Mouse (Mus musculus): ENCODE data around the gene Slc5a5. TPM values are rescaled to one million over a fixed set of nuclear protein-coding genes. Genes with fewer than 3 reads are reported as not detected.

The Slc5a5 gene
- total and polyA plus RNA-seq, 3 experiments: 0.28 TPM; not detected in 2

GRCm38 (mm10) chr8:70850947-70851346 is 41.6 kb downstream of the Slc5a5 start:
- Histone ChIP-seq H3K9me3 (replicated peaks) (no peaks in the 10 kb centered on the region), H3K36me3 (replicated peaks) (no peaks in the 10 kb centered on the region), H3K4me3 (ENCODE audit: low read depth, low read length) (no peak overlapping the region), H3K27me3 (ENCODE audit: insufficient read depth, low read length) (peaks cover 87% of the 10 kb centered on the region), H3K4me1 (ENCODE audit: insufficient read depth, low read depth, low read length) (peaks cover 36% of the 10 kb centered on the region)
- DNase-seq (ENCODE audit: low spot score) (no peak), ATAC-seq (ENCODE audit: extremely low read depth, insufficient number of reproducible peaks, low FRiP score, poor library complexity, severe bottlenecking) (no peak)
- no peak for TF ChIP-seq GATA2 (IDR thresholded peaks at IDR 0.05; ENCODE audit: borderline replicate concordance, low read depth, low read length)
- TF ChIP-seq POLR2AphosphoS5 (IDR thresholded peaks at IDR 0.05; ENCODE audit: insufficient replicate concordance, low read depth, low read length): no peak
- no peak for TF ChIP-seq GATA1 (IDR thresholded peaks at IDR 0.05; ENCODE audit: borderline replicate concordance, low read length)
- TF ChIP-seq CTCF (IDR thresholded peaks at IDR 0.05; ENCODE audit: low read depth, low read length): no peak
- TF ChIP-seq TAL1 (conservative IDR thresholded peaks at IDR 0.05; ENCODE audit: low read depth, low read length): no peak

GRCm38 (mm10) chr8:70850132-70850845 is 42.3 kb downstream of the Slc5a5 start:
- Histone ChIP-seq H3K36me3 (replicated peaks) (no peaks in the 10 kb centered on the region), H3K4me3 (ENCODE audit: low read depth, low read length) (no peak overlapping the region), H3K27me3 (ENCODE audit: insufficient read depth, low read length) (peaks cover 82% of the 10 kb centered on the region), H3K4me1 (ENCODE audit: insufficient read depth, low read depth, low read length) (peaks cover 36% of the 10 kb centered on the region), H3K9me3 (replicated peaks) (no peaks in the 10 kb centered on the region)
- no peak for TF ChIP-seq GATA2 (IDR thresholded peaks at IDR 0.05; ENCODE audit: borderline replicate concordance, low read depth, low read length)
- TF ChIP-seq CTCF (IDR thresholded peaks at IDR 0.05; ENCODE audit: low read depth, low read length): no peak
- TF ChIP-seq TAL1 (conservative IDR thresholded peaks at IDR 0.05; ENCODE audit: low read depth, low read length): no peak
- no peak for TF ChIP-seq GATA1 (IDR thresholded peaks at IDR 0.05; ENCODE audit: borderline replicate concordance, low read length)
- no peak for TF ChIP-seq POLR2AphosphoS5 (IDR thresholded peaks at IDR 0.05; ENCODE audit: insufficient replicate concordance, low read depth, low read length)
- ATAC-seq (ENCODE audit: extremely low read depth, insufficient number of reproducible peaks, low FRiP score, poor library complexity, severe bottlenecking) (no peak), DNase-seq (ENCODE audit: low spot score) (no peak)

GRCm38 (mm10) chr8:70849333-70849990 is 43.1 kb downstream of the Slc5a5 start:
- peaks cover 38% of the 10 kb centered on the region for H3K4me1 ChIP-seq (ENCODE audit: insufficient read depth, low read depth, low read length)
- no peak for ATAC-seq (ENCODE audit: extremely low read depth, insufficient number of reproducible peaks, low FRiP score, poor library complexity, severe bottlenecking)
- TF ChIP-seq POLR2AphosphoS5 (IDR thresholded peaks at IDR 0.05; ENCODE audit: insufficient replicate concordance, low read depth, low read length) (no peak), CTCF (IDR thresholded peaks at IDR 0.05; ENCODE audit: low read depth, low read length) (no peak), TAL1 (conservative IDR thresholded peaks at IDR 0.05; ENCODE audit: low read depth, low read length) (no peak), GATA2 (IDR thresholded peaks at IDR 0.05; ENCODE audit: borderline replicate concordance, low read depth, low read length) (no peak), GATA1 (IDR thresholded peaks at IDR 0.05; ENCODE audit: borderline replicate concordance, low read length) (no peak)

GRCm38 (mm10) chr8:70846371-70847154 is 46.0 kb downstream of the Slc5a5 start:
- ATAC-seq (ENCODE audit: extremely low read depth, insufficient number of reproducible peaks, low FRiP score, poor library complexity, severe bottlenecking): no peak
- Histone ChIP-seq H3K9me3 (replicated peaks) (no peaks in the 10 kb centered on the region), H3K4me1 (ENCODE audit: insufficient read depth, low read depth, low read length) (peaks cover 50% of the 10 kb centered on the region), H3K4me3 (ENCODE audit: low read depth, low read length) (no peak overlapping the region), H3K36me3 (replicated peaks) (no peaks in the 10 kb centered on the region), H3K27me3 (ENCODE audit: insufficient read depth, low read length) (peaks cover 58% of the 10 kb centered on the region)
- no peak for DNase-seq (ENCODE audit: low spot score)
- TF ChIP-seq CTCF (IDR thresholded peaks at IDR 0.05; ENCODE audit: low read depth, low read length): no peak
- TF ChIP-seq GATA2 (IDR thresholded peaks at IDR 0.05; ENCODE audit: borderline replicate concordance, low read depth, low read length): no peak
- no peak for TF ChIP-seq GATA1 (IDR thresholded peaks at IDR 0.05; ENCODE audit: borderline replicate concordance, low read length)
- TF ChIP-seq TAL1 (conservative IDR thresholded peaks at IDR 0.05; ENCODE audit: low read depth, low read length): no peak
- no peak for TF ChIP-seq POLR2AphosphoS5 (IDR thresholded peaks at IDR 0.05; ENCODE audit: insufficient replicate concordance, low read depth, low read length)

More at GRCm38 (mm10) chr8:70849333-70849990, 43.1 kb downstream of the Slc5a5 start:
- H3K36me3 ChIP-seq (replicated peaks): no peaks in the 10 kb centered on the region
- H3K27me3 ChIP-seq (ENCODE audit: insufficient read depth, low read length): peaks cover 76% of the 10 kb centered on the region
- DNase-seq (ENCODE audit: low spot score): no peak
- no peak overlapping the region for H3K4me3 ChIP-seq (ENCODE audit: low read depth, low read length)
- H3K9me3 ChIP-seq (replicated peaks): no peaks in the 10 kb centered on the region

GRCm38 (mm10) chr8:70845108-70845507 is 47.4 kb downstream of the Slc5a5 start:
- TF ChIP-seq POLR2AphosphoS5 (IDR thresholded peaks at IDR 0.05; ENCODE audit: insufficient replicate concordance, low read depth, low read length) (no peak), GATA1 (IDR thresholded peaks at IDR 0.05; ENCODE audit: borderline replicate concordance, low read length) (no peak), CTCF (IDR thresholded peaks at IDR 0.05; ENCODE audit: low read depth, low read length) (no peak), TAL1 (conservative IDR thresholded peaks at IDR 0.05; ENCODE audit: low read depth, low read length) (no peak), GATA2 (IDR thresholded peaks at IDR 0.05; ENCODE audit: borderline replicate concordance, low read depth, low read length) (no peak)
- Histone ChIP-seq H3K27me3 (ENCODE audit: insufficient read depth, low read length) (peaks cover 44% of the 10 kb centered on the region), H3K36me3 (replicated peaks) (no peaks in the 10 kb centered on the region), H3K4me3 (ENCODE audit: low read depth, low read length) (no peak overlapping the region), H3K4me1 (ENCODE audit: insufficient read depth, low read depth, low read length) (peaks cover 58% of the 10 kb centered on the region), H3K9me3 (replicated peaks) (no peaks in the 10 kb centered on the region)
- no peak for ATAC-seq (ENCODE audit: extremely low read depth, insufficient number of reproducible peaks, low FRiP score, poor library complexity, severe bottlenecking)
- no peak for DNase-seq (ENCODE audit: low spot score)
